Mouse (Mus musculus): ENCODE data around the gene Calcoco2. TPM values are rescaled to one million over a fixed set of nuclear protein-coding genes. Genes with fewer than 3 reads are reported as not detected.

Gene Calcoco2
- total and polyA plus RNA-seq, 3 experiments = not detected

DNA sequence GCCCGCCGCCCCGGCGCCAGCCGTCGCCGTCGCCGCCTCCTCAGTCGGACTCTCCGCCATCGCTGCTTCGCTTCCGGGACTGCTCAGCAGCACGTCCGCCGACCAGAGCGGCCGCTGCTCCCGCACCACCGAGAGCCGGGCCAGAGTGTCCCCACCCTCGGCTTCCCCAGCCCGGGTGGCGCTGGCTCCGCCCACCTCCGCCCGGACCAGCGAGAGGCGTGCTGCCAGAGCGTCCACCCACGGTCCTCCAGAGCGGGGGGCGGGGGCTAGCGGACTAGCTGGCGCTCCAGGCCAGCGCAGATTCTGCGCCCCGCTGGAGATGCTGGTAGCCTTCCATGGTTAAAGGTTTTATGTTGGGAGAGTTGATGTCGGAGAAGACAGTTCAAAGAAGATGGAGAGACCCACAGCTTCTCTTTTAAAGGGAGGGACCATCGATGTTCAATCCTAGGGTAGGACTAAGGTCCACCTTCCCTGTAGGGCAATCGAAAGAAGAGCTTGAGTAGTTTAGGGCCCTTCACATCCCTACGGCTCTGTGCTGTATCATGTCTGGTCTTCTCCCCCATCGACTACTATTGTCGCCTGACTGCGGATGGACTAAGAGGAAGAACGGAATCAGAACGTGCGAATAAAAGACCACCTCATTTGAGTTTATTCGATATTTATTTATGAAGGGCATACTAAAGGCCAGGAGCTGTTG lies 46.4 kb downstream of the Calcoco2 start, which contains the start of gene Ube2z:
TSS of gene Ube2z (minus strand) at position 174 of the 697 bp plus-strand sequence.
- H3K9me3 ChIP-seq (replicated peaks; ENCODE audit: insufficient read depth, low read length) = no peaks in the 10 kb centered on the region
- no peaks in the 10 kb centered on the region for H3K27me3 ChIP-seq (ENCODE audit: control insufficient read depth in 1 of 2, insufficient read depth in 2 of 2, low read length in 2 of 2)
- peak; percentile 98 for DNase-seq (ENCODE audit: low read depth, low spot score)
- H3K4me1 ChIP-seq (ENCODE audit: control insufficient read depth in 1 of 2, insufficient read depth in 2 of 2, low read length in 2 of 2) = peaks cover 9 to 10% of the 10 kb centered on the region in 2 experiments; a peak in 3 of 4 replicates
- H3K27ac ChIP-seq (ENCODE audit: control insufficient read depth, low read depth, low read length) = peak within 1 kb of the TSS; percentile 71
- peak within 1 kb of the TSS; percentile 93 for H3K9ac ChIP-seq (ENCODE audit: control insufficient read depth, low read depth, low read length, poor library complexity, severe bottlenecking)
- H3K79me2 ChIP-seq (ENCODE audit: control insufficient read depth, insufficient read depth, low read length, poor library complexity) = peaks cover 27% of the 10 kb centered on the region
- H3K36me3 ChIP-seq (ENCODE audit: control insufficient read depth in 1 of 2, insufficient read depth in 2 of 2, low read length in 2 of 2) = peaks cover 21 to 26% of the 10 kb centered on the region in 2 experiments
- H3K4me3 ChIP-seq (ENCODE audit: control insufficient read depth in 1 of 2, insufficient read depth in 1 of 2, low read depth in 2 of 2, low read length in 2 of 2) = peak within 1 kb of the TSS; percentile 63 to 85
- TF ChIP-seq SIN3A (IDR thresholded peaks at IDR 0.05; ENCODE audit: low read length) = peak; percentile 98
- TF ChIP-seq RAD21 (IDR thresholded peaks at IDR 0.05; ENCODE audit: low read depth, low read length) = no peak
- TF ChIP-seq NRF1 (IDR thresholded peaks at IDR 0.05; ENCODE audit: insufficient read depth, low read depth, low read length, poor library complexity, severe bottlenecking) = peak; percentile 46; the same call in 1 of the 2 replicates
- TF ChIP-seq POLR2AphosphoS2 (IDR thresholded peaks at IDR 0.05; ENCODE audit: low read length) = peak; percentile 96
- TF ChIP-seq ZKSCAN1 (IDR thresholded peaks at IDR 0.05; ENCODE audit: low read depth, low read length) = peak; percentile 30; the same call in 1 of the 2 replicates
- no peak; the same call in 1 of the 2 replicates for TF ChIP-seq RCOR1 (IDR thresholded peaks at IDR 0.05; ENCODE audit: low read depth, low read length)
- no peak for TF ChIP-seq UBTF (IDR thresholded peaks at IDR 0.05; ENCODE audit: borderline replicate concordance, insufficient read depth, low read depth, low read length)
- TF ChIP-seq EP300 (IDR thresholded peaks at IDR 0.05; ENCODE audit: low read depth in 1 of 2, low read length in 2 of 2) = peak in 1 of 2 experiments; percentile 47; a peak in 1 of 4 replicates
- TF ChIP-seq MXI1 (IDR thresholded peaks at IDR 0.05; ENCODE audit: low read depth, low read length) = peak; percentile 91
- peak; percentile 96 for TF ChIP-seq ZMIZ1 (IDR thresholded peaks at IDR 0.05; ENCODE audit: low read depth, low read length)
- no peak; the same call in 1 of the 2 replicates for TF ChIP-seq E2F4 (IDR thresholded peaks at IDR 0.05; ENCODE audit: borderline replicate concordance, low read depth, low read length)
- 0 out of 2 replicates have a peak, but pooled peaks have one; percentile 37 for TF ChIP-seq BHLHE40 (IDR thresholded peaks at IDR 0.05; ENCODE audit: borderline replicate concordance, low read depth, low read length)
- TF ChIP-seq MAX (IDR thresholded peaks at IDR 0.05; ENCODE audit: low read length) = 0 out of 2 replicates have a peak, but pooled peaks have one; percentile 50
- no peak for TF ChIP-seq USF2 (IDR thresholded peaks at IDR 0.05; ENCODE audit: borderline replicate concordance in 1 of 2, insufficient read depth in 1 of 2, low read depth in 1 of 2, low read length in 2 of 2)
- no peak for TF ChIP-seq MAFK (IDR thresholded peaks at IDR 0.05; ENCODE audit: borderline replicate concordance, low read depth, low read length)
- no peak for TF ChIP-seq GATA1 (IDR thresholded peaks at IDR 0.05; ENCODE audit: low read depth, low read length)
- TF ChIP-seq CHD2 (IDR thresholded peaks at IDR 0.05; ENCODE audit: low read length) = peak; percentile 42; the same call in 1 of the 2 replicates
- peak in 2 of 3 experiments; percentile 51 to 55; a peak in 4 of 6 replicates for TF ChIP-seq CTCF (IDR thresholded peaks at IDR 0.05 in 2 of 3, conservative IDR thresholded peaks at IDR 0.05 in 1 of 3; ENCODE audit: control insufficient read depth in 1 of 3, insufficient read depth in 1 of 3, low read depth in 2 of 3, low read length in 3 of 3, poor library complexity in 1 of 3, severe bottlenecking in 1 of 3)
- TF ChIP-seq MEF2A (IDR thresholded peaks at IDR 0.05; ENCODE audit: extremely low read depth, insufficient replicate concordance, low read depth, low read length, poor library complexity, severe bottlenecking) = peak; percentile 77; the same call in 1 of the 2 replicates
- no peak; the same call in 1 of the 2 replicates for TF ChIP-seq KAT2A (conservative IDR thresholded peaks at IDR 0.05; ENCODE audit: low read depth, low read length)
- 0 out of 2 replicates have a peak, but pooled peaks have one; percentile 83 for TF ChIP-seq CHD1 (IDR thresholded peaks at IDR 0.05; ENCODE audit: low read depth, low read length)
- 0 out of 2 replicates have a peak, but pooled peaks have one; percentile 20 for TF ChIP-seq MYC (IDR thresholded peaks at IDR 0.05; ENCODE audit: low read depth, low read length)
- TF ChIP-seq TBP (IDR thresholded peaks at IDR 0.05; ENCODE audit: low read depth, low read length) = peak; percentile 74
- TF ChIP-seq HCFC1 (IDR thresholded peaks at IDR 0.05; ENCODE audit: low read depth, low read length) = peak; percentile 95
- TF ChIP-seq POLR2A (IDR thresholded peaks at IDR 0.05; ENCODE audit: control insufficient read depth in 1 of 2, insufficient read depth in 1 of 2, low read depth in 1 of 2, low read length in 2 of 2, poor library complexity in 1 of 2) = peak; percentile 98
- TF ChIP-seq TAL1 (IDR thresholded peaks at IDR 0.05; ENCODE audit: low read length) = no peak
- TF ChIP-seq NELFE (IDR thresholded peaks at IDR 0.05; ENCODE audit: low read depth, low read length) = peak; percentile 99
- peak; percentile 92 for TF ChIP-seq ELF1 (IDR thresholded peaks at IDR 0.05; ENCODE audit: low read depth, low read length)
- TF ChIP-seq SMC3 (IDR thresholded peaks at IDR 0.05; ENCODE audit: low read depth, low read length) = no peak
- TF ChIP-seq ZNF384 (IDR thresholded peaks at IDR 0.05; ENCODE audit: low read depth, low read length) = no peak; the same call in 1 of the 2 replicates
- TF ChIP-seq GABPA (IDR thresholded peaks at IDR 0.05; ENCODE audit: low read depth, low read length) = peak; percentile 84; the same call in 1 of the 2 replicates
- peak; percentile 98 for TF ChIP-seq MAZ (IDR thresholded peaks at IDR 0.05; ENCODE audit: low read depth, low read length)
- peak; percentile 89 for TF ChIP-seq TCF12 (IDR thresholded peaks at IDR 0.05; ENCODE audit: low read depth, low read length)
- no peak for TF ChIP-seq MYB (IDR thresholded peaks at IDR 0.05; ENCODE audit: low read depth, low read length)
- TF ChIP-seq JUND (IDR thresholded peaks at IDR 0.05; ENCODE audit: low read depth, low read length) = no peak
